In the genomic region with DNA sequence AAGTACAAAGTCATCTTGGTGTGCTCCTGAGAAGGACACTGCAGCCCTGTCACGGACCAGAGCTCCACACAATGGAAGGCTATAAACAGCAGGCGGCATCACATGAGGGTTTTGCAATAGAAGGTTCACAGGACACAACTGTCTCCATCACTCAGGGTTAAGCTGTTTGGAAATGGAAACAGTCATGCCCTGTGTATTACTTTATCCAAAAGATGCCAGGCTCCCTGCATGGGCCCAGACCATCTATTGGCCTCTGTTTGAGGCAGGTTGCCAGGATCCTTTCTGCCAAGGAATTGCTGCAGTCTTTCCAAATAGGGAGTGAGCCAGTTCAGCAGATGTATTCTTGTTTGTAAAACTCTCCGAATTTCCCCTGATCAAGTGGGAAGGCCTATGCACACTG, we compare ENCODE assay signal across 10 mouse cellular contexts. TPM values are rescaled to one million over a fixed set of nuclear protein-coding genes. Genes with fewer than 3 reads are reported as not detected.
A peak's percentile ranks its signal among the peaks of the same experiment; 100 is the strongest.
DNase-seq lines count a peak whose midpoint lies in the region; ATAC-seq and TF ChIP-seq lines count a peak whose summit lies in the region.
"Had no signal": no experiment of that assay in that cellular context is flagged by ENCODE, and none has a peak within 500 bp of the region (broad histone marks: within the 10 kb centered on the region; RNA-seq: fewer than 3 reads in every experiment).

No protein-coding gene starts in this region.

- intact Hi-C loops in heart, postnatal 14 days (cut with DNase I), result loop anchor here (10.0 kb wide), 2 partner anchors 322 to 862 kb away; no protein-coding TSS in a partner anchor

- H3K4me2 ChIP-seq in hindbrain, embryonic 15.5 days, result no peak overlapping the region
- H3K4me2 ChIP-seq in stomach, postnatal 0 days (replicated peaks; ENCODE audit: low read depth), result no peak overlapping the region
- H3K4me2 ChIP-seq: limb, embryonic 13.5 days had no signal

- peak; percentile 13; the same call in 1 of the 2 replicates for TF ChIP-seq CTCF in stomach, postnatal 0 days (IDR thresholded peaks at IDR 0.05; ENCODE audit: low read depth)

- no peaks in the 10 kb centered on the region for H3K27me3 ChIP-seq in hindbrain, embryonic 15.5 days
- H3K27me3 ChIP-seq in hindbrain, embryonic 10.5 days (ENCODE audit: insufficient read depth, poor library complexity, severe bottlenecking), result no peaks in the 10 kb centered on the region
- no peaks in the 10 kb centered on the region for H3K27me3 ChIP-seq in stomach, postnatal 0 days (ENCODE audit: control insufficient read depth, insufficient read depth, low read length)
- H3K27me3 ChIP-seq: limb, embryonic 13.5 days had no signal

- H3K9me3 ChIP-seq in hindbrain, embryonic 15.5 days, result no peaks in the 10 kb centered on the region
- no peaks in the 10 kb centered on the region for H3K9me3 ChIP-seq in hindbrain, embryonic 10.5 days
- H3K9me3 ChIP-seq in stomach, postnatal 0 days (ENCODE audit: control insufficient read depth, low read length), result no peaks in the 10 kb centered on the region
- H3K9me3 ChIP-seq: G1E; limb, embryonic 13.5 days had no signal

- 64% methylated on average over 3 of the region's 3 CpGs for WGBS in hindbrain, embryonic 15.5 days
- WGBS in hindbrain, embryonic 10.5 days, result 92% methylated on average over 3 of the region's 3 CpGs
- whole genome bisulfite sequencing in stomach, postnatal 0 days, result 58% methylated on average over 3 of the region's 3 CpGs

- H3K4me3 ChIP-seq in hindbrain, embryonic 15.5 days, result no peak overlapping the region
- H3K4me3 ChIP-seq in hindbrain, embryonic 10.5 days, result no peak overlapping the region
- no peak overlapping the region for H3K4me3 ChIP-seq in stomach, postnatal 0 days (ENCODE audit: low read depth, low read length)
- H3K4me3 ChIP-seq: limb, embryonic 13.5 days had no signal

- H3K27ac ChIP-seq in hindbrain, embryonic 15.5 days (replicated peaks), result no peak overlapping the region
- no peak overlapping the region for H3K27ac ChIP-seq in hindbrain, embryonic 10.5 days
- peak overlapping the region; percentile 25; the same call in 1 of the 2 replicates for H3K27ac ChIP-seq in stomach, postnatal 0 days (replicated peaks)
- H3K27ac ChIP-seq: limb, embryonic 13.5 days had no signal

- H3K9ac ChIP-seq in hindbrain, embryonic 15.5 days, result no peak overlapping the region
- no peak overlapping the region for H3K9ac ChIP-seq in stomach, postnatal 0 days (ENCODE audit: low read length)
- H3K9ac ChIP-seq: limb, embryonic 13.5 days had no signal

- TF ChIP-seq EP300 in stomach, postnatal 0 days (optimal IDR thresholded peaks at IDR 0.05), result no peak

- peaks cover 6% of the 10 kb centered on the region; the same call in 1 of the 2 replicates for H3K4me1 ChIP-seq in hindbrain, embryonic 15.5 days (replicated peaks)
- no peaks in the 10 kb centered on the region for H3K4me1 ChIP-seq in hindbrain, embryonic 10.5 days (replicated peaks)
- no peaks in the 10 kb centered on the region for H3K4me1 ChIP-seq in stomach, postnatal 0 days (replicated peaks; ENCODE audit: control insufficient read depth, insufficient read depth)

- no peaks in the 10 kb centered on the region for H3K36me3 ChIP-seq in hindbrain, embryonic 15.5 days
- no peaks in the 10 kb centered on the region for H3K36me3 ChIP-seq in hindbrain, embryonic 10.5 days
- H3K36me3 ChIP-seq in stomach, postnatal 0 days (ENCODE audit: control insufficient read depth, insufficient read depth, low read length), result no peaks in the 10 kb centered on the region
- H3K36me3 ChIP-seq: limb, embryonic 13.5 days had no signal

- DNase-seq in hindbrain, embryonic 10.5 days (ENCODE audit: low spot score), result no peak
- DNase-seq in urinary bladder, postnatal 14 days (ENCODE audit: low spot score), result peak; percentile 38
- DNase-seq in urinary bladder, adult 2 months (ENCODE audit: low spot score), result no peak
- DNase-seq in heart, postnatal 14 days, result peak; percentile 44 to 60
- no peak for DNase-seq in stomach, postnatal 0 days (ENCODE audit: low spot score)
- DNase-seq in B cell, adult 2 months, result no peak
- no peak for DNase-seq in T-cell, adult 2 months (ENCODE audit: low spot score)

- peak; percentile 57 for ATAC-seq in hindbrain, embryonic 15.5 days (ENCODE audit: low FRiP score, low read depth)
- ATAC-seq in stomach, postnatal 0 days (ENCODE audit: low FRiP score, low TSS enrichment), result peak; percentile 41; the same call in 1 of the 2 replicates

RNA-seq across cellular contexts. Expression of gene Cdk1, which starts 26.3 kb away (rescaled TPM):
- 77.9 and 99.6 TPM in 2 replicates for polyA plus RNA-seq in hindbrain, embryonic 15.5 days (2015; fragmentation: Nextera tagmentation; extraction: Ambion mirVana)
- polyA plus RNA-seq in hindbrain, embryonic 10.5 days (2016; fragmentation: Nextera tagmentation; extraction: Ambion mirVana), result 410 and 491 TPM in 2 replicates
- 12.1 and 18.0 TPM in 2 replicates for polyA plus RNA-seq in urinary bladder, adult 2 months (2012; rRNA removed)
- 10 to 100 TPM; 10.4 to 16.0 TPM for total RNA-seq in heart, postnatal 14 days (2021)
- 104 and 147 TPM in 2 replicates for polyA plus RNA-seq in stomach, postnatal 0 days (2015; fragmentation: Nextera tagmentation; extraction: Ambion mirVana)

Comparison
In these comparisons a context has a peak if more than half of its experiments do, and no peak if none do; other contexts are left out.
1. DNase-seq: peak in urinary bladder, postnatal 14 days (single experiment) and heart, postnatal 14 days (2 of 2); none in hindbrain, embryonic 10.5 days (single experiment), urinary bladder, adult 2 months (single experiment), stomach, postnatal 0 days (single experiment), B cell, adult 2 months (0 of 2) and T-cell, adult 2 months (single experiment).